Mouse (Mus musculus) embryonic facial prominence, embryonic 14.5 days (tissue): ENCODE results near the gene Mnd1. TPM values are rescaled to one million over a fixed set of nuclear protein-coding genes. Genes with fewer than 3 reads are reported as not detected.

ENCODE experiments used
- ATAC-seq: fragments of 200-750 bp; cut with Nextera tagmentation; 2 replicates; pipeline ENCODE4 v1.8.0; 2017; ENCODE audit warnings: low read depth, moderate number of reproducible peaks, moderate TSS enrichment
- DNase-seq: peaks from one replicate; pipeline ENCODE4 v3.0.0-alpha.2; 2015; ENCODE audit warnings: low spot score
- H3K27ac ChIP-seq: fragments of 300-500 bp; sonication (generic); replicated peaks from 2 replicates; pipeline ENCODE4 v1.5.1; 2014; ENCODE audit warnings: low read depth, mild to moderate bottlenecking, low read length, moderate library complexity
- H3K27me3 ChIP-seq: fragments of 300-500 bp; sonication (generic); replicated peaks from 2 replicates; pipeline ENCODE4 v1.6.1; 2014; ENCODE audit warnings: low read length; ENCODE audit not compliant: control insufficient read depth, insufficient read depth
- H3K36me3 ChIP-seq: fragments of 300-500 bp; sonication (generic); 2 replicates; pipeline ENCODE4 v1.6.1; 2014; ENCODE audit warnings: low read length, mixed read lengths; ENCODE audit not compliant: control insufficient read depth, insufficient read depth
- H3K4me1 ChIP-seq: fragments of 300-500 bp; sonication (generic); 2 replicates; pipeline ENCODE4 v1.6.1; 2014; ENCODE audit warnings: antibody characterized with exemption, low read length; ENCODE audit not compliant: control insufficient read depth, insufficient read depth
- H3K4me2 ChIP-seq: fragments of 300-500 bp; sonication (generic); 2 replicates; pipeline ENCODE4 v1.6.1; 2014; ENCODE audit warnings: low read depth, mild to moderate bottlenecking, low read length, moderate library complexity, mixed read lengths
- H3K4me3 ChIP-seq: fragments of 300-500 bp; sonication (generic); 2 replicates; pipeline ENCODE4 v1.5.1; 2014; ENCODE audit warnings: low read depth, mild to moderate bottlenecking, low read length
- H3K9ac ChIP-seq: fragments of 300-500 bp; sonication (generic); 2 replicates; pipeline ENCODE4 v1.6.1; 2014; ENCODE audit warnings: low read depth, mild to moderate bottlenecking, low read length, moderate library complexity, mixed read lengths
- H3K9me3 ChIP-seq: fragments of 300-500 bp; sonication (generic); 2 replicates; pipeline ENCODE4 v1.6.1; 2016; ENCODE audit warnings: low read length; ENCODE audit not compliant: control insufficient read depth
- WGBS: fragments of 180-500 bp; shearing (Covaris S2); extraction: QIAGEN DNeasy Blood & Tissue Kit; methylation state at CpG from one replicate; pipeline ENCODE4 v1.1.7; 2014; 5-methylcytosine and 5-hydroxymethylcytosine counted together
- polyA plus RNA-seq: library from polyadenylated mRNA; unstranded; fragments of >200 nt; fragmentation: Nextera tagmentation; extraction: Ambion mirVana; gene quantifications from 2 replicates; pipeline ENCODE4 v1.2.1, GENCODE M21; 2014

Mnd1 gene
- polyA plus RNA-seq, 1 experiment from 2014 or later = 11.8 TPM

- Histone ChIP-seq H3K9me3 (peaks cover 5% of the 10 kb centered on the region), H3K27me3 (no peaks in the 10 kb centered on the region), H3K27ac (no peak overlapping the region), H3K36me3 (no peaks in the 10 kb centered on the region), H3K4me1 (no peaks in the 10 kb centered on the region), H3K9ac (no peak overlapping the region), H3K4me3 (no peak overlapping the region), H3K4me2 (no peak overlapping the region)
- ATAC-seq = no peak
- DNase-seq = no peak
- 70% methylated on average over 4 of the region's 4 CpGs for WGBS
Observed at GRCm38 (mm10) chr3:84077505-84077904, 78.1 kb downstream of the Mnd1 start.

- Histone ChIP-seq H3K36me3 (no peaks in the 10 kb centered on the region), H3K27ac (no peak overlapping the region), H3K27me3 (no peaks in the 10 kb centered on the region), H3K4me2 (no peak overlapping the region), H3K4me3 (no peak overlapping the region), H3K4me1 (no peaks in the 10 kb centered on the region), H3K9me3 (no peaks in the 10 kb centered on the region), H3K9ac (no peak overlapping the region)
- no peak for DNase-seq
- 70% methylated on average over 13 of the region's 13 CpGs for WGBS
- ATAC-seq = no peak
Observed at GRCm38 (mm10) chr3:84076543-84077332, 78.8 kb downstream of the Mnd1 start.

GRCm38 (mm10) chr3:84075516-84075915 lies 80.1 kb downstream of the Mnd1 start:
- no peaks in the 10 kb centered on the region for H3K9me3 ChIP-seq

GRCm38 (mm10) chr3:84074777-84075176 lies 80.8 kb downstream of the Mnd1 start:
- Histone ChIP-seq H3K4me2 (no peak overlapping the region), H3K9ac (no peak overlapping the region), H3K27ac (no peak overlapping the region), H3K4me3 (no peak overlapping the region), H3K4me1 (no peaks in the 10 kb centered on the region), H3K36me3 (no peaks in the 10 kb centered on the region), H3K27me3 (no peaks in the 10 kb centered on the region), H3K9me3 (no peaks in the 10 kb centered on the region)
- 70% methylated on average over 2 of the region's 2 CpGs for WGBS
- ATAC-seq (no peak), DNase-seq (no peak)

More at GRCm38 (mm10) chr3:84075516-84075915, 80.1 kb downstream of the Mnd1 start:
- Histone ChIP-seq H3K27me3 (no peaks in the 10 kb centered on the region), H3K9ac (no peak overlapping the region), H3K4me2 (no peak overlapping the region), H3K36me3 (no peaks in the 10 kb centered on the region), H3K4me1 (no peaks in the 10 kb centered on the region), H3K27ac (no peak overlapping the region), H3K4me3 (no peak overlapping the region)
- ATAC-seq (no peak), DNase-seq (no peak)
- WGBS = 51% methylated on average over 4 of the region's 4 CpGs

DNA sequence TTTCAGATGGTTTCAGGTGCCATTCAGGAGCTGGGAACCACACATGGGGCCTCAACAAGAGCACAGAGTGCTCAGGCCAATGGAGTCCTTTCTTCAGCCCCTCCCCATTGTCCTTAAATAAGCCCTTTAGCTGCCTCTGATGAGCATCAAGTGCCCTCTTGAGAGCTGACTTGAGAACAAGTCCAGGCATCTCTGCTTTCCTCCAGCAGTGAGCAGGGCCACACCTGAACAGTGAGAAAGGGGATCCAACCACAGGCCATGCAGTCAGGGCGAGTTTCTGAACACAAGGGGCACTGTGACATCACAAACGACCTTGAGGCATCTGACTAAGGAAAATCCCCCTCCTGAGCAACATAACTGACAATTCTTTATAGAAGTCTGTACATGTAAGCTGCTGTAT lies 83.9 kb downstream of the Mnd1 start:
- no peak overlapping the region for H3K27ac ChIP-seq
- DNase-seq = peak; percentile 31

GRCm38 (mm10) chr3:84070811-84071210 lies 84.8 kb downstream of the Mnd1 start:
- Histone ChIP-seq H3K4me3 (no peak overlapping the region), H3K36me3 (no peaks in the 10 kb centered on the region), H3K4me1 (no peaks in the 10 kb centered on the region), H3K9me3 (no peaks in the 10 kb centered on the region), H3K9ac (no peak overlapping the region), H3K27ac (no peak overlapping the region), H3K4me2 (no peak overlapping the region), H3K27me3 (no peaks in the 10 kb centered on the region)
- 80% methylated on average over 8 of the region's 8 CpGs for WGBS
- no peak for DNase-seq
- no peak for ATAC-seq

More for the DNA sequence above, 83.9 kb downstream of the Mnd1 start:
- no peaks in the 10 kb centered on the region for H3K27me3 ChIP-seq
- H3K4me3 ChIP-seq = no peak overlapping the region
- no peaks in the 10 kb centered on the region for H3K4me1 ChIP-seq
- H3K9me3 ChIP-seq = no peaks in the 10 kb centered on the region
- no peaks in the 10 kb centered on the region for H3K36me3 ChIP-seq
- no peak for ATAC-seq
- 3% methylated on average over 2 of the region's 2 CpGs for WGBS
- H3K4me2 ChIP-seq = no peak overlapping the region
- no peak overlapping the region for H3K9ac ChIP-seq

DNA sequence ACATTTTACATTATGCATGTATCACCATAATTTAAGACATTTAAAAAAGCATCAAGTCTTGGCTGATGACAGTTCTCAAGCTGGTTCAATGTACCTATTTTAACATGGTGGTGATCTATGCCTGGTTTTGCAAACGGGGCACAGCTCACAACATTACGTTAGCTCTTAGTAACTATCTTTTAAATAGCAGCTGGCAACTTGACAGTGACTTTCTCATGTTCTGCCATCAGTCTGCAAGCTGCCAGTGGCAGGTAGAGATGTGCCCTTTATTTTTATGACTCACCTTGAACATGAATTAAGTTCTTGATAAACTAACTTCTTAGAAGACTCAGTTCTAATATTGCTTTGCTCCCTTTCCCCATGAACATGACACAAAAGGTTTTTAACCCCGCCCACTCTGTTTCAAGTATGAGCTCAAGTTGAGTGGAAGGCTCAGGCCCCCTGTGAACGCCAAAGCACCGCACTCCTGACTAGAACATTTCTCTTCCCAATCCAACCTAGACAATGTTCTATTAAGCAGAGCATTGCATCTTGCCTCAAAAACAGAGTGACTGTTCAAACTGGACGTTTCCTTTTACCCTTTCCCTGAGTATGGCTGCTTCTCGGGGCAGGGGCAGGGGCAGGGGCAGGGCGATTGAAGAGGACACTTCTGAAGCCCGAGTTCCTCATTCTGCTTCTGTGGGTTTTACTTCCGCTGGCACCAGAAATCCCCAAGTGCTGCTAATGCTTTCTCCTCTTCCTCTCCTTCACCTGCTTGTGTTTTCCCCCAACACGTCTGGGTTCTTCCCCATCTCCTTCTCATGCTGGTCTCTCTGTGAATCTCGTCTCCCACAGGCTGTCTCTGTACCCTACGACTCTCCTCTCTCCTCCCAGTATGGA lies 86.5 kb downstream of the Mnd1 start:
- H3K4me2 ChIP-seq = no peak overlapping the region
- ATAC-seq (no peak), DNase-seq (no peak)
- no peak overlapping the region for H3K27ac ChIP-seq
- H3K36me3 ChIP-seq = no peaks in the 10 kb centered on the region
- no peak overlapping the region for H3K4me3 ChIP-seq
- WGBS = 77% methylated on average over 13 of the region's 13 CpGs
- no peak overlapping the region for H3K9ac ChIP-seq
- no peaks in the 10 kb centered on the region for H3K4me1 ChIP-seq
- no peaks in the 10 kb centered on the region for H3K9me3 ChIP-seq
- H3K27me3 ChIP-seq = no peaks in the 10 kb centered on the region

DNA sequence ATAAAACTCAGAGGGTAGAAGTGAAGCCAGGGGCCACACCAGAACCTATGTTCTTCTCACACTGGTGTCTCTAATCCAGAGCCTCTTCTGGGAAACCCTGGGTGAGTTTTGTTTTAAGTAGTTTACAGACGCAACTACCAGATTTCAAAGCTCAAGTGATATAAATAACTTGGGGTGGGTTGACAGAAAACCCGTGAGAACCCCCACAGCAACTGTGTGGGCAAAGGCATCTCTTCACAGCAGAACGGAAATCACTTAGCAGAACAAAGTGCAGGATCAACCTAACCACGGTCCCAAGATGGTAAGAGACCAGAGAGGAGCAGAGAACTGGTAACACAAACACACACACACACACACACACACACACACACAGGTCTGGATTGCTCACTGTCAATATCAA lies 89.8 kb downstream of the Mnd1 start:
- no peak overlapping the region for H3K4me2 ChIP-seq
- no peaks in the 10 kb centered on the region for H3K36me3 ChIP-seq
- DNase-seq = no peak
- no peak overlapping the region for H3K27ac ChIP-seq
- no peaks in the 10 kb centered on the region for H3K27me3 ChIP-seq
- H3K9ac ChIP-seq = no peak overlapping the region
- H3K4me1 ChIP-seq = peaks cover 2% of the 10 kb centered on the region; the same call in 1 of the 2 replicates
- no peaks in the 10 kb centered on the region for H3K9me3 ChIP-seq
- H3K4me3 ChIP-seq = no peak overlapping the region
- no peak for ATAC-seq
- 71% methylated on average over 4 of the region's 4 CpGs for WGBS
